Mouse (Mus musculus): ENCODE results near the gene Jkamp. TPM values are rescaled to one million over a fixed set of nuclear protein-coding genes. Genes with fewer than 3 reads are reported as not detected.

Jkamp gene
- polyA plus RNA-seq, 1 experiment = not detected

GRCm38 (mm10) chr12:72052571-72052970 lies 32.8 kb upstream of the Jkamp start:
- no peak overlapping the region for H3K4me3 ChIP-seq (ENCODE audit: insufficient read depth, low read depth, low read length)
- WGBS = 82% methylated on average over 6 of the region's 6 CpGs
- no peak for TF ChIP-seq CTCF (IDR thresholded peaks at IDR 0.05; ENCODE audit: insufficient read depth, low read depth, low read length)
- no peak for TF ChIP-seq POLR2A (IDR thresholded peaks at IDR 0.05; ENCODE audit: insufficient read depth, low read depth, low read length)
- no peaks in the 10 kb centered on the region for H3K4me1 ChIP-seq (ENCODE audit: control insufficient read depth, insufficient read depth, low read length)
- no peak overlapping the region for H3K27ac ChIP-seq (ENCODE audit: insufficient read depth, low read depth, low read length)

- H3K4me3 ChIP-seq (ENCODE audit: insufficient read depth, low read depth, low read length) = no peak overlapping the region
- H3K27ac ChIP-seq (ENCODE audit: insufficient read depth, low read depth, low read length) = no peak overlapping the region
- TF ChIP-seq POLR2A (IDR thresholded peaks at IDR 0.05; ENCODE audit: insufficient read depth, low read depth, low read length) (no peak), CTCF (IDR thresholded peaks at IDR 0.05; ENCODE audit: insufficient read depth, low read depth, low read length) (no peak)
- WGBS = 40% methylated on average over 6 of the region's 6 CpGs
- no peaks in the 10 kb centered on the region for H3K4me1 ChIP-seq (ENCODE audit: control insufficient read depth, insufficient read depth, low read length)
Measured at GRCm38 (mm10) chr12:72053303-72053702, 32.1 kb upstream of the Jkamp start.

GRCm38 (mm10) chr12:72053851-72054250 lies 31.5 kb upstream of the Jkamp start:
- TF ChIP-seq CTCF (IDR thresholded peaks at IDR 0.05; ENCODE audit: insufficient read depth, low read depth, low read length) (no peak), POLR2A (IDR thresholded peaks at IDR 0.05; ENCODE audit: insufficient read depth, low read depth, low read length) (no peak)

GRCm38 (mm10) chr12:72057780-72058179 lies 27.6 kb upstream of the Jkamp start:
- TF ChIP-seq POLR2A (IDR thresholded peaks at IDR 0.05; ENCODE audit: insufficient read depth, low read depth, low read length) (no peak), CTCF (IDR thresholded peaks at IDR 0.05; ENCODE audit: insufficient read depth, low read depth, low read length) (no peak)
- no peak overlapping the region for H3K27ac ChIP-seq (ENCODE audit: insufficient read depth, low read depth, low read length)
- H3K4me1 ChIP-seq (ENCODE audit: control insufficient read depth, insufficient read depth, low read length) = no peaks in the 10 kb centered on the region
- 94% methylated on average over 1 of the region's 1 CpGs for WGBS
- H3K4me3 ChIP-seq (ENCODE audit: insufficient read depth, low read depth, low read length) = no peak overlapping the region

More at GRCm38 (mm10) chr12:72053851-72054250, 31.5 kb upstream of the Jkamp start:
- Histone ChIP-seq H3K4me3 (ENCODE audit: insufficient read depth, low read depth, low read length) (no peak overlapping the region), H3K4me1 (ENCODE audit: control insufficient read depth, insufficient read depth, low read length) (no peaks in the 10 kb centered on the region), H3K27ac (ENCODE audit: insufficient read depth, low read depth, low read length) (no peak overlapping the region)
- WGBS = 50% methylated on average over 6 of the region's 6 CpGs

- Histone ChIP-seq H3K4me3 (ENCODE audit: insufficient read depth, low read depth, low read length) (peak overlapping the region; percentile 92), H3K27ac (ENCODE audit: insufficient read depth, low read depth, low read length) (peak overlapping the region; percentile 40), H3K4me1 (ENCODE audit: control insufficient read depth, insufficient read depth, low read length) (peaks cover 9% of the 10 kb centered on the region)
- WGBS = 8% methylated on average over 40 of the region's 40 CpGs
- TF ChIP-seq POLR2A (IDR thresholded peaks at IDR 0.05; ENCODE audit: insufficient read depth, low read depth, low read length) = no peak
- TF ChIP-seq CTCF (IDR thresholded peaks at IDR 0.05; ENCODE audit: insufficient read depth, low read depth, low read length) = no peak
Measured at GRCm38 (mm10) chr12:72069626-72070326, 15.6 kb upstream of the Jkamp start.

GRCm38 (mm10) chr12:72070327-72071269 lies 14.8 kb upstream of the Jkamp start, which contains the start of gene Gpr135:
Gene Gpr135, minus strand, starts transcription at chr12:72071125.
- Histone ChIP-seq H3K27ac (ENCODE audit: insufficient read depth, low read depth, low read length) (peak within 1 kb of the TSS; percentile 89), H3K4me3 (ENCODE audit: insufficient read depth, low read depth, low read length) (peak within 1 kb of the TSS; percentile 92), H3K4me1 (ENCODE audit: control insufficient read depth, insufficient read depth, low read length) (peaks cover 9% of the 10 kb centered on the region)
- under 1% methylated on average over 94 of the region's 94 CpGs for WGBS
- TF ChIP-seq CTCF (IDR thresholded peaks at IDR 0.05; ENCODE audit: insufficient read depth, low read depth, low read length) (peak; percentile 83), POLR2A (IDR thresholded peaks at IDR 0.05; ENCODE audit: insufficient read depth, low read depth, low read length) (no peak; the same call in 1 of the 2 replicates)

- TF ChIP-seq POLR2A (IDR thresholded peaks at IDR 0.05; ENCODE audit: insufficient read depth, low read depth, low read length) (no peak), CTCF (IDR thresholded peaks at IDR 0.05; ENCODE audit: insufficient read depth, low read depth, low read length) (no peak)
- H3K4me3 ChIP-seq (ENCODE audit: insufficient read depth, low read depth, low read length) = no peak overlapping the region
- no peak overlapping the region for H3K27ac ChIP-seq (ENCODE audit: insufficient read depth, low read depth, low read length)
- H3K4me1 ChIP-seq (ENCODE audit: control insufficient read depth, insufficient read depth, low read length) = peaks cover 4% of the 10 kb centered on the region
- WGBS = 96% methylated on average over 3 of the region's 3 CpGs
Measured at GRCm38 (mm10) chr12:72078248-72078647, 7.1 kb upstream of the Jkamp start.

- 70% methylated on average over 3 of the region's 3 CpGs for WGBS
- peaks cover 9% of the 10 kb centered on the region for H3K4me1 ChIP-seq (ENCODE audit: control insufficient read depth, insufficient read depth, low read length)
- H3K27ac ChIP-seq (ENCODE audit: insufficient read depth, low read depth, low read length) = no peak overlapping the region
- H3K4me3 ChIP-seq (ENCODE audit: insufficient read depth, low read depth, low read length) = no peak overlapping the region
- TF ChIP-seq CTCF (IDR thresholded peaks at IDR 0.05; ENCODE audit: insufficient read depth, low read depth, low read length) (no peak), POLR2A (IDR thresholded peaks at IDR 0.05; ENCODE audit: insufficient read depth, low read depth, low read length) (no peak)
Measured at GRCm38 (mm10) chr12:72081961-72082360, 3.4 kb upstream of the Jkamp start.

- WGBS = 47% methylated on average over 18 of the region's 18 CpGs
- Histone ChIP-seq H3K27ac (ENCODE audit: insufficient read depth, low read depth, low read length) (no peak overlapping the region), H3K4me3 (ENCODE audit: insufficient read depth, low read depth, low read length) (no peak overlapping the region), H3K4me1 (ENCODE audit: control insufficient read depth, insufficient read depth, low read length) (peaks cover 9% of the 10 kb centered on the region)
- no peak for TF ChIP-seq POLR2A (IDR thresholded peaks at IDR 0.05; ENCODE audit: insufficient read depth, low read depth, low read length)
- no peak for TF ChIP-seq CTCF (IDR thresholded peaks at IDR 0.05; ENCODE audit: insufficient read depth, low read depth, low read length)
Measured at GRCm38 (mm10) chr12:72082370-72082769, 3.0 kb upstream of the Jkamp start.

Measured in olfactory bulb, adult 2 months (tissue).